Mouse (Mus musculus): Measurements from ENCODE around the gene Phospho1. TPM values are rescaled to one million over a fixed set of nuclear protein-coding genes. Genes with fewer than 3 reads are reported as not detected.

The Phospho1 gene
- total and polyA plus RNA-seq, 2 experiments: 1.6 to 31.8 TPM

GRCm38 (mm10) chr11:95844935-95845334 lies 20.6 kb downstream of the Phospho1 start:
- Histone ChIP-seq H3K4me1 (ENCODE audit: control insufficient read depth, insufficient read depth, low read length) (no peaks in the 10 kb centered on the region; the same call in 1 of the 2 replicates), H3K36me3 (ENCODE audit: control insufficient read depth, insufficient read depth, low read length) (no peaks in the 10 kb centered on the region), H3K27ac (replicated peaks; ENCODE audit: insufficient read depth, low read depth, low read length) (peak overlapping the region; percentile 36; the same call in 1 of the 2 replicates), H3K9ac (ENCODE audit: low read depth, low read length) (no peak overlapping the region), H3K79me2 (ENCODE audit: control insufficient read depth, insufficient read depth, low read length) (no peaks in the 10 kb centered on the region), H3K4me3 (ENCODE audit: insufficient read depth, low read depth, low read length) (no peak overlapping the region), H3K27me3 (ENCODE audit: control insufficient read depth, insufficient read depth, low read length) (no peaks in the 10 kb centered on the region)
- WGBS: 65% methylated on average over 4 of the region's 4 CpGs
- TF ChIP-seq CTCF (IDR thresholded peaks at IDR 0.05; ENCODE audit: low read depth, low read length) (no peak), POLR2A (IDR thresholded peaks at IDR 0.05; ENCODE audit: extremely low read depth, insufficient read depth, low read length) (no peak)
- peak; percentile 20 for DNase-seq (ENCODE audit: extremely low read depth, low read depth, low spot score)

- Histone ChIP-seq H3K27me3 (ENCODE audit: control insufficient read depth, insufficient read depth, low read length) (no peaks in the 10 kb centered on the region), H3K4me3 (ENCODE audit: insufficient read depth, low read depth, low read length) (no peak overlapping the region), H3K9ac (ENCODE audit: low read depth, low read length) (no peak overlapping the region), H3K27ac (replicated peaks; ENCODE audit: insufficient read depth, low read depth, low read length) (no peak overlapping the region), H3K79me2 (ENCODE audit: control insufficient read depth, insufficient read depth, low read length) (no peaks in the 10 kb centered on the region), H3K36me3 (ENCODE audit: control insufficient read depth, insufficient read depth, low read length) (no peaks in the 10 kb centered on the region), H3K4me1 (ENCODE audit: control insufficient read depth, insufficient read depth, low read length) (no peaks in the 10 kb centered on the region)
- TF ChIP-seq CTCF (IDR thresholded peaks at IDR 0.05; ENCODE audit: low read depth, low read length) (no peak), POLR2A (IDR thresholded peaks at IDR 0.05; ENCODE audit: extremely low read depth, insufficient read depth, low read length) (no peak)
- WGBS: 62% methylated on average over 2 of the region's 2 CpGs
- peak; percentile 43 for DNase-seq (ENCODE audit: extremely low read depth, low read depth, low spot score)
Measured at GRCm38 (mm10) chr11:95850898-95851297, 26.6 kb downstream of the Phospho1 start.

- 40% methylated on average over 5 of the region's 5 CpGs for WGBS
- Histone ChIP-seq H3K36me3 (ENCODE audit: control insufficient read depth, insufficient read depth, low read length) (no peaks in the 10 kb centered on the region), H3K9ac (ENCODE audit: low read depth, low read length) (no peak overlapping the region), H3K4me3 (ENCODE audit: insufficient read depth, low read depth, low read length) (no peak overlapping the region), H3K79me2 (ENCODE audit: control insufficient read depth, insufficient read depth, low read length) (no peaks in the 10 kb centered on the region), H3K4me1 (ENCODE audit: control insufficient read depth, insufficient read depth, low read length) (no peaks in the 10 kb centered on the region), H3K27me3 (ENCODE audit: control insufficient read depth, insufficient read depth, low read length) (no peaks in the 10 kb centered on the region), H3K27ac (replicated peaks; ENCODE audit: insufficient read depth, low read depth, low read length) (no peak overlapping the region)
- DNase-seq (ENCODE audit: extremely low read depth, low read depth, low spot score): peak; percentile 55
- no peak for TF ChIP-seq POLR2A (IDR thresholded peaks at IDR 0.05; ENCODE audit: extremely low read depth, insufficient read depth, low read length)
- peak; percentile 91 for TF ChIP-seq CTCF (IDR thresholded peaks at IDR 0.05; ENCODE audit: low read depth, low read length)
Measured at GRCm38 (mm10) chr11:95853684-95854083, 29.4 kb downstream of the Phospho1 start.

- Histone ChIP-seq H3K27ac (replicated peaks; ENCODE audit: insufficient read depth, low read depth, low read length) (no peak overlapping the region), H3K27me3 (ENCODE audit: control insufficient read depth, insufficient read depth, low read length) (no peaks in the 10 kb centered on the region), H3K79me2 (ENCODE audit: control insufficient read depth, insufficient read depth, low read length) (no peaks in the 10 kb centered on the region), H3K4me1 (ENCODE audit: control insufficient read depth, insufficient read depth, low read length) (0 out of 2 replicates have a peak, but pooled peaks cover 2% of the 10 kb centered on the region), H3K36me3 (ENCODE audit: control insufficient read depth, insufficient read depth, low read length) (no peaks in the 10 kb centered on the region), H3K9ac (ENCODE audit: low read depth, low read length) (no peak overlapping the region), H3K4me3 (ENCODE audit: insufficient read depth, low read depth, low read length) (no peak overlapping the region)
- TF ChIP-seq POLR2A (IDR thresholded peaks at IDR 0.05; ENCODE audit: extremely low read depth, insufficient read depth, low read length) (no peak), CTCF (IDR thresholded peaks at IDR 0.05; ENCODE audit: low read depth, low read length) (no peak)
- WGBS: 96% methylated on average over 4 of the region's 4 CpGs
- DNase-seq (ENCODE audit: extremely low read depth, low read depth, low spot score): no peak
Measured at GRCm38 (mm10) chr11:95857306-95857705, 33.0 kb downstream of the Phospho1 start.

GRCm38 (mm10) chr11:95857716-95858527 lies 33.6 kb downstream of the Phospho1 start:
- Histone ChIP-seq H3K79me2 (ENCODE audit: control insufficient read depth, insufficient read depth, low read length) (no peaks in the 10 kb centered on the region), H3K9ac (ENCODE audit: low read depth, low read length) (peak overlapping the region; percentile 65), H3K4me3 (ENCODE audit: insufficient read depth, low read depth, low read length) (peak overlapping the region; percentile 57), H3K4me1 (ENCODE audit: control insufficient read depth, insufficient read depth, low read length) (0 out of 2 replicates have a peak, but pooled peaks cover 2% of the 10 kb centered on the region), H3K27me3 (ENCODE audit: control insufficient read depth, insufficient read depth, low read length) (no peaks in the 10 kb centered on the region), H3K27ac (replicated peaks; ENCODE audit: insufficient read depth, low read depth, low read length) (peak overlapping the region; percentile 62), H3K36me3 (ENCODE audit: control insufficient read depth, insufficient read depth, low read length) (no peaks in the 10 kb centered on the region)
- TF ChIP-seq CTCF (IDR thresholded peaks at IDR 0.05; ENCODE audit: low read depth, low read length): no peak
- TF ChIP-seq POLR2A (IDR thresholded peaks at IDR 0.05; ENCODE audit: extremely low read depth, insufficient read depth, low read length): no peak
- DNase-seq (ENCODE audit: extremely low read depth, low read depth, low spot score): no peak
- 31% methylated on average over 21 of the region's 21 CpGs for WGBS

All from liver, adult 2 months (tissue).